Mouse (Mus musculus): Measurements from ENCODE around the gene Ccdc27. TPM values are rescaled to one million over a fixed set of nuclear protein-coding genes. Genes with fewer than 3 reads are reported as not detected.

Ccdc27 gene
- total RNA-seq, 1 experiment: not detected

- peaks cover 10% of the 10 kb centered on the region for H3K36me3 ChIP-seq (ENCODE audit: control insufficient read depth, insufficient read depth, low read length, poor library complexity, severe bottlenecking)
- in situ Hi-C loops (cut with MboI; ENCODE audit: low sequenced_read_pairs in 2 of 2, unreplicated experiment in 2 of 2): no loop called here
- peak; percentile 89 for DNase-seq (ENCODE audit: low read depth, low spot score)
- no peak within 1 kb of the TSS for H3K27ac ChIP-seq (ENCODE audit: insufficient read depth, low read depth, low read length, poor library complexity, severe bottlenecking)
- peak within 1 kb of the TSS; percentile 31 to 56; a peak in 3 of 4 replicates for H3K4me3 ChIP-seq (ENCODE audit: insufficient read depth in 1 of 2, low read depth in 1 of 2, low read length in 2 of 2, poor library complexity in 1 of 2, severe bottlenecking in 1 of 2)
- no peaks in the 10 kb centered on the region for H3K9me3 ChIP-seq (ENCODE audit: control insufficient read depth, insufficient read depth, low read depth, low read length)
- H3K4me1 ChIP-seq (ENCODE audit: control insufficient read depth in 2 of 2, insufficient read depth in 2 of 2, low read length in 2 of 2, poor library complexity in 1 of 2): peaks cover 0 to 4% of the 10 kb centered on the region in 2 experiments; a peak in 1 of 4 replicates
- no peak for TF ChIP-seq ZNF384 (IDR thresholded peaks at IDR 0.05; ENCODE audit: low read depth, low read length)
- TF ChIP-seq ZC3H11A (IDR thresholded peaks at IDR 0.05; ENCODE audit: borderline replicate concordance, low read depth, low read length): no peak
- TF ChIP-seq MAFK (IDR thresholded peaks at IDR 0.05; ENCODE audit: insufficient read depth, low read depth, low read length): no peak
- no peak for TF ChIP-seq HCFC1 (IDR thresholded peaks at IDR 0.05; ENCODE audit: borderline replicate concordance, insufficient read depth, low read length)
- no peak for TF ChIP-seq CHD2 (IDR thresholded peaks at IDR 0.05; ENCODE audit: low read depth, low read length)
- H3K9ac ChIP-seq (ENCODE audit: insufficient read depth, low read depth, low read length, poor library complexity, severe bottlenecking): peak within 1 kb of the TSS; percentile 49; the same call in 1 of the 2 replicates
These were observed 16.6 kb downstream of the Ccdc27 start, which contains the start of gene Smim1 for GRCm38 (mm10) chr4:154025641-154026440. TSS of gene Smim1 (minus strand) at chr4:154026230.

- H3K9me3 ChIP-seq (ENCODE audit: control insufficient read depth, insufficient read depth, low read depth, low read length): no peaks in the 10 kb centered on the region
- no peak for DNase-seq (ENCODE audit: low read depth, low spot score)
- in situ Hi-C loops (cut with MboI; ENCODE audit: low sequenced_read_pairs in 2 of 2, unreplicated experiment in 2 of 2): no loop called here
- peaks cover 19% of the 10 kb centered on the region for H3K36me3 ChIP-seq (ENCODE audit: control insufficient read depth, insufficient read depth, low read length, poor library complexity, severe bottlenecking)
- no peak overlapping the region for H3K9ac ChIP-seq (ENCODE audit: insufficient read depth, low read depth, low read length, poor library complexity, severe bottlenecking)
- H3K4me3 ChIP-seq (ENCODE audit: insufficient read depth in 1 of 2, low read depth in 1 of 2, low read length in 2 of 2, poor library complexity in 1 of 2, severe bottlenecking in 1 of 2): no peak overlapping the region
- TF ChIP-seq CHD2 (IDR thresholded peaks at IDR 0.05; ENCODE audit: low read depth, low read length): no peak
- no peak for TF ChIP-seq ZNF384 (IDR thresholded peaks at IDR 0.05; ENCODE audit: low read depth, low read length)
- TF ChIP-seq MAFK (IDR thresholded peaks at IDR 0.05; ENCODE audit: insufficient read depth, low read depth, low read length): no peak
- TF ChIP-seq HCFC1 (IDR thresholded peaks at IDR 0.05; ENCODE audit: borderline replicate concordance, insufficient read depth, low read length): no peak
- TF ChIP-seq ZC3H11A (IDR thresholded peaks at IDR 0.05; ENCODE audit: borderline replicate concordance, low read depth, low read length): no peak
- no peak overlapping the region for H3K27ac ChIP-seq (ENCODE audit: insufficient read depth, low read depth, low read length, poor library complexity, severe bottlenecking)
- H3K4me1 ChIP-seq (ENCODE audit: control insufficient read depth in 2 of 2, insufficient read depth in 2 of 2, low read length in 2 of 2, poor library complexity in 1 of 2): peaks cover 0 to 4% of the 10 kb centered on the region in 2 experiments; a peak in 1 of 4 replicates
These were observed 17.6 kb downstream of the Ccdc27 start for GRCm38 (mm10) chr4:154024729-154025521.

GRCm38 (mm10) chr4:154023754-154024601, 18.5 kb downstream of the Ccdc27 start:
- no peak for TF ChIP-seq CHD2 (IDR thresholded peaks at IDR 0.05; ENCODE audit: low read depth, low read length)
- peaks cover 0 to 4% of the 10 kb centered on the region in 2 experiments; a peak in 1 of 4 replicates for H3K4me1 ChIP-seq (ENCODE audit: control insufficient read depth in 2 of 2, insufficient read depth in 2 of 2, low read length in 2 of 2, poor library complexity in 1 of 2)
- no peak overlapping the region for H3K9ac ChIP-seq (ENCODE audit: insufficient read depth, low read depth, low read length, poor library complexity, severe bottlenecking)
- H3K27ac ChIP-seq (ENCODE audit: insufficient read depth, low read depth, low read length, poor library complexity, severe bottlenecking): no peak overlapping the region
- H3K9me3 ChIP-seq (ENCODE audit: control insufficient read depth, insufficient read depth, low read depth, low read length): no peaks in the 10 kb centered on the region
- H3K4me3 ChIP-seq (ENCODE audit: insufficient read depth in 1 of 2, low read depth in 1 of 2, low read length in 2 of 2, poor library complexity in 1 of 2, severe bottlenecking in 1 of 2): no peak overlapping the region
- in situ Hi-C loops (cut with MboI; ENCODE audit: low sequenced_read_pairs in 2 of 2, unreplicated experiment in 2 of 2): no loop called here
- DNase-seq (ENCODE audit: low read depth, low spot score): no peak
- H3K36me3 ChIP-seq (ENCODE audit: control insufficient read depth, insufficient read depth, low read length, poor library complexity, severe bottlenecking): peaks cover 28% of the 10 kb centered on the region

GRCm38 (mm10) chr4:154022844-154023243, 19.6 kb downstream of the Ccdc27 start:
- TF ChIP-seq MAFK (IDR thresholded peaks at IDR 0.05; ENCODE audit: insufficient read depth, low read depth, low read length) (no peak), ZNF384 (IDR thresholded peaks at IDR 0.05; ENCODE audit: low read depth, low read length) (no peak), ZC3H11A (IDR thresholded peaks at IDR 0.05; ENCODE audit: borderline replicate concordance, low read depth, low read length) (no peak), CHD2 (IDR thresholded peaks at IDR 0.05; ENCODE audit: low read depth, low read length) (no peak), HCFC1 (IDR thresholded peaks at IDR 0.05; ENCODE audit: borderline replicate concordance, insufficient read depth, low read length) (no peak)
- DNase-seq (ENCODE audit: low read depth, low spot score): no peak
- in situ Hi-C loops (cut with MboI; ENCODE audit: low sequenced_read_pairs in 2 of 2, unreplicated experiment in 2 of 2): no loop called here
- Histone ChIP-seq H3K36me3 (ENCODE audit: control insufficient read depth, insufficient read depth, low read length, poor library complexity, severe bottlenecking) (peaks cover 39% of the 10 kb centered on the region), H3K9ac (ENCODE audit: insufficient read depth, low read depth, low read length, poor library complexity, severe bottlenecking) (no peak overlapping the region), H3K9me3 (ENCODE audit: control insufficient read depth, insufficient read depth, low read depth, low read length) (no peaks in the 10 kb centered on the region), H3K4me3 (ENCODE audit: insufficient read depth in 1 of 2, low read depth in 1 of 2, low read length in 2 of 2, poor library complexity in 1 of 2, severe bottlenecking in 1 of 2) (no peak overlapping the region), H3K4me1 (ENCODE audit: control insufficient read depth in 2 of 2, insufficient read depth in 2 of 2, low read length in 2 of 2, poor library complexity in 1 of 2) (peaks cover 0 to 4% of the 10 kb centered on the region in 2 experiments; a peak in 1 of 4 replicates), H3K27ac (ENCODE audit: insufficient read depth, low read depth, low read length, poor library complexity, severe bottlenecking) (no peak overlapping the region)

All from ES-E14 (cell line).